Mouse (Mus musculus) ES-Bruce4 (cell line): Measurements from ENCODE around the gene Prkg1. TPM values are rescaled to one million over a fixed set of nuclear protein-coding genes. Genes with fewer than 3 reads are reported as not detected.

Source experiments
- H3K27ac ChIP-seq: 2 replicates; pipeline ENCODE4 v1.5.1; 2012; ENCODE audit warnings: low read length, inconsistent platforms; ENCODE audit not compliant: insufficient read depth
- H3K27me3 ChIP-seq: 2 replicates; pipeline ENCODE4 v1.6.1; 2012; ENCODE audit warnings: mild to moderate bottlenecking, low read length, inconsistent platforms; ENCODE audit not compliant: control insufficient read depth, poor library complexity, insufficient read depth, severe bottlenecking
- H3K36me3 ChIP-seq: 2 replicates; pipeline ENCODE4 v1.6.1; 2012; ENCODE audit warnings: inconsistent platforms, mild to moderate bottlenecking, low read length, moderate library complexity; ENCODE audit not compliant: control insufficient read depth, poor library complexity, insufficient read depth, severe bottlenecking
- H3K4me1 ChIP-seq: one replicate; pipeline ENCODE4 v1.8.1; 2011; ENCODE audit warnings: low read length; ENCODE audit not compliant: control insufficient read depth, insufficient read depth
- H3K4me3 ChIP-seq: 2 replicates; pipeline ENCODE4 v1.5.1; 2011; ENCODE audit warnings: low read depth, mild to moderate bottlenecking, low read length
- H3K9ac ChIP-seq: 2 replicates; pipeline ENCODE4 v1.6.1; 2012; ENCODE audit warnings: low read depth, mild to moderate bottlenecking, inconsistent platforms; ENCODE audit not compliant: poor library complexity, severe bottlenecking
- H3K9me3 ChIP-seq: replicated peaks from 2 replicates; pipeline ENCODE4 v1.6.1; 2012; ENCODE audit warnings: mild to moderate bottlenecking, low read length, inconsistent platforms; ENCODE audit not compliant: control insufficient read depth, poor library complexity, insufficient read depth, severe bottlenecking
- CTCF ChIP-seq: IDR thresholded peaks from one replicate; pipeline ENCODE4 v1.8.1; 2011; ENCODE audit warnings: low read depth, low read length
- EP300 ChIP-seq: IDR thresholded peaks from 2 replicates; pipeline ENCODE4 v1.6.1; 2011; ENCODE audit warnings: low read depth, low read length; ENCODE audit not compliant: insufficient read depth
- POLR2A ChIP-seq: IDR thresholded peaks from one replicate; pipeline ENCODE4 v1.8.1; 2011; ENCODE audit warnings: low read length; ENCODE audit not compliant: insufficient read depth
- polyA plus RNA-seq: library from polyadenylated mRNA; stranded (reverse); fragments of >200 nt; gene quantifications from 2 replicates; pipeline ENCODE4 v1.2.4, GENCODE M21; 2011; ENCODE audit warnings: low read depth; ENCODE audit not compliant: missing spikeins, insufficient read depth, insufficient read length

Prkg1 gene
- polyA plus RNA-seq, 1 experiment = 0.46 TPM

- H3K4me3 ChIP-seq = no peak overlapping the region
- H3K27ac ChIP-seq = no peak overlapping the region
- H3K4me1 ChIP-seq = peaks cover 7% of the 10 kb centered on the region
- no peaks in the 10 kb centered on the region for H3K27me3 ChIP-seq
- H3K9me3 ChIP-seq = no peaks in the 10 kb centered on the region
- H3K36me3 ChIP-seq = no peaks in the 10 kb centered on the region
- H3K9ac ChIP-seq = no peak overlapping the region
- TF ChIP-seq CTCF (no peak), EP300 (peak; percentile 50; the same call in 1 of the 2 replicates)
These were observed 660.1 kb downstream of the Prkg1 start for GRCm38 (mm10) chr19:31104764-31105163.

DNA sequence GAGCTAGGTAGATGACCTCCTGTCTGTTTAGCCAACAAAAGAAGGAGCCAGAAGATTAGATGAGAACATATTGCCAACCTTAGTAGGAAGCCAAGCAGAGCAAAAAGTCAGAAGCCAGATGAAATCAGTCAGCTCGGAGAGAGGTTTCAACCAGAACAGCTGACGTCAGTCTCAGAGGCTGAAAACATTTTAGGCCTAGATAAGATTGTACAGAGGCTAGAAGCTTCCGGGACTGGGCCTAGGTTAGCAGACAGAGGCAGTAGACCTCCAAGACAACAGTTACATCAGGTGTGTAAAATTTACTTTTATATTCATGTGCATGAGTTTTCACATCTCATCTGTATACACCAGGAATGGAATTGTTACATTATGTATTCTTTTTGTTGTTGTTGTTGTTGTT, 665.5 kb downstream of the Prkg1 start:
- Histone ChIP-seq H3K36me3 (no peaks in the 10 kb centered on the region), H3K4me1 (peaks cover 6% of the 10 kb centered on the region), H3K9me3 (no peaks in the 10 kb centered on the region), H3K27me3 (no peaks in the 10 kb centered on the region), H3K4me3 (no peak overlapping the region), H3K27ac (no peak overlapping the region), H3K9ac (no peak overlapping the region)
- TF ChIP-seq EP300 = no peak
- TF ChIP-seq CTCF = no peak
- TF ChIP-seq POLR2A = no peak

- Histone ChIP-seq H3K9me3 (no peaks in the 10 kb centered on the region), H3K4me3 (no peak overlapping the region), H3K9ac (no peak overlapping the region), H3K4me1 (peaks cover 6% of the 10 kb centered on the region), H3K27me3 (no peaks in the 10 kb centered on the region), H3K27ac (no peak overlapping the region), H3K36me3 (no peaks in the 10 kb centered on the region)
- TF ChIP-seq CTCF = no peak
- TF ChIP-seq POLR2A = no peak
- TF ChIP-seq EP300 = no peak
These were observed 667.0 kb downstream of the Prkg1 start for GRCm38 (mm10) chr19:31097857-31098256.

GRCm38 (mm10) chr19:31083761-31084160, 681.1 kb downstream of the Prkg1 start:
- TF ChIP-seq POLR2A = no peak
- no peak for TF ChIP-seq CTCF
- TF ChIP-seq EP300 = no peak
- Histone ChIP-seq H3K27ac (no peak overlapping the region), H3K9ac (peak overlapping the region; percentile 80), H3K9me3 (no peaks in the 10 kb centered on the region), H3K4me1 (no peaks in the 10 kb centered on the region), H3K27me3 (no peaks in the 10 kb centered on the region), H3K4me3 (peak overlapping the region; percentile 76), H3K36me3 (peaks cover 20% of the 10 kb centered on the region)

DNA sequence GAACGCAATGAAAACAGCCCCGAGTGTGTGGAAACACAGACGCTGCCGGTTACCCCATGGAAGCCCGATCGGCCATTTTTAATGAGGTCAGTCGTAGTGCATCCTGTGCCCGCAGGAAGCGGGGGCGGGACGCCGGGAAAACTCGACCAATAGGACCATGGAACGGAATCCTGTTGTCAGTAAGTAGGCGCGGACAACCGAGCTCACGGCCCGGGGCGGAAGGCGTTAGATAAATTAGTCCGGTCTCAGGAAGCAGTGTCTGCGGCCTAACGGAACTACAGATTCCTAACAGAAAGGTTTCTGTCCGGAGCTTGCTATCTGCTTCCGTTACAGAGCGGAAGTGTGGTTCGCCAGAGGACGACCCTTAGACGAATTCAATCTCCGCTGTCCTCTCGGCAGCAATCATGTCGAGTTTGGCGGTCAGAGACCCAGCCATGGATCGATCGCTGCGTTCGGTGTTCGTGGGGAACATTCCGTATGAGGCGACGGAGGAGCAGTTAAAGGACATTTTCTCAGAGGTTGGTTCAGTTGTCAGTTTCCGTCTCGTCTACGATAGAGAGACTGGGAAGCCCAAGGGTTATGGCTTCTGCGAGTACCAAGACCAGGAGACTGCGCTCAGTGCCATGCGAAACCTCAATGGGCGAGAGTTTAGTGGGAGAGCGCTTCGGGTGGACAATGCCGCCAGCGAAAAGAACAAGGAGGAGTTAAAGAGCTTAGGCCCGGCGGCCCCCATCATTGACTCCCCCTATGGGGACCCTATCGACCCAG, 682.0 kb downstream of the Prkg1 start, which contains the start of gene Cstf2t:
Gene Cstf2t, plus strand, starts transcription at position 176 of the 768 bp plus-strand sequence.
- peak within 1 kb of the TSS; percentile 48; the same call in 1 of the 2 replicates for H3K27ac ChIP-seq
- TF ChIP-seq CTCF (no peak), POLR2A (peak; percentile 67), EP300 (no peak)
- H3K4me1 ChIP-seq = no peaks in the 10 kb centered on the region
- H3K4me3 ChIP-seq = peak within 1 kb of the TSS; percentile 76
- H3K36me3 ChIP-seq = peaks cover 20% of the 10 kb centered on the region
- H3K9me3 ChIP-seq = no peaks in the 10 kb centered on the region
- peak within 1 kb of the TSS; percentile 80 for H3K9ac ChIP-seq
- H3K27me3 ChIP-seq = no peaks in the 10 kb centered on the region

DNA sequence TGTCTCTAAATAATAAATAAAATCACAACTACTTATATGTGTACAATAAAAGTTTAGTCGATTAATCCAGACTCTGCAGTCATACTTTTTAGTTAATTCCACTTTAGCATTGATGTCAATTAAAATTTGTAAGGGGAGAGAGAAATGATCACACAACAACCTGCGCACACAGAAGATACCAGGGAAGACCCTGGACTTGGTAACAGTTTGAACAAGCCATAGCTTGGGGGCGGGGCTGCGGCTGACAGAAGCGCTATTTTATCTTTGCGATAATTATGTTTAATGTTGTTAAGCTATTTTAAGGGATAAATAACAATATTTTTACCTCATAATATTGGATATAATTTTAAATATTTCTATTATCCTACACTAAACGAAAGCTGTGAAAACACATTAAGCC, 682.6 kb downstream of the Prkg1 start:
- Histone ChIP-seq H3K9me3 (no peaks in the 10 kb centered on the region), H3K4me1 (no peaks in the 10 kb centered on the region), H3K27me3 (no peaks in the 10 kb centered on the region), H3K27ac (peak overlapping the region; percentile 48; the same call in 1 of the 2 replicates), H3K36me3 (peaks cover 20% of the 10 kb centered on the region), H3K4me3 (peak overlapping the region; percentile 58), H3K9ac (peak overlapping the region; percentile 17)
- no peak for TF ChIP-seq CTCF
- no peak for TF ChIP-seq EP300
- no peak for TF ChIP-seq POLR2A
